Mouse (Mus musculus): ENCODE data around the gene Mrps18a.

DNA sequence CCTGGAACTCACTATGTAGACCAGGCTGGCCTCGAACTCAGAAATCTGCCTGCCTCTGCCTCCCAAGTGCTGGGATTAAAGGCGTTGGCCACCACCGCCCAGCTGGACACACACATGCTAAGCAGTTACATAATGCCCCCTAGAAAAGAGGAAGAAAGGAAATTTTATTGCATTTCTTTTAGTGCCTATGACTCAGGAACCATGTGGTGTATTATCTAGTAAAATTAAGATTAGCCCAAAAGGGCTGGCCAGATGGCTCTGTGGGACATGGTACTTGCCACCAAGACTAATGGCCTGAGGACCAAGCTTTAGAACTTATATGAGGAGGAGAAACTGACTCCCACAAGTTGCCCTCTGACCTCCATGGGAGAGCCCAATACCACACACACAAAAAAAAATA, 29.1 kb downstream of the Mrps18a start:
- no peak for TF ChIP-seq POLR2A (IDR thresholded peaks at IDR 0.05; ENCODE audit: insufficient read depth, low read depth, low read length)
- no peak for TF ChIP-seq CTCF (IDR thresholded peaks at IDR 0.05; ENCODE audit: insufficient read depth, low read depth, low read length)
